Mouse (Mus musculus): Measurements from ENCODE around the gene Itpkb.

DNA sequence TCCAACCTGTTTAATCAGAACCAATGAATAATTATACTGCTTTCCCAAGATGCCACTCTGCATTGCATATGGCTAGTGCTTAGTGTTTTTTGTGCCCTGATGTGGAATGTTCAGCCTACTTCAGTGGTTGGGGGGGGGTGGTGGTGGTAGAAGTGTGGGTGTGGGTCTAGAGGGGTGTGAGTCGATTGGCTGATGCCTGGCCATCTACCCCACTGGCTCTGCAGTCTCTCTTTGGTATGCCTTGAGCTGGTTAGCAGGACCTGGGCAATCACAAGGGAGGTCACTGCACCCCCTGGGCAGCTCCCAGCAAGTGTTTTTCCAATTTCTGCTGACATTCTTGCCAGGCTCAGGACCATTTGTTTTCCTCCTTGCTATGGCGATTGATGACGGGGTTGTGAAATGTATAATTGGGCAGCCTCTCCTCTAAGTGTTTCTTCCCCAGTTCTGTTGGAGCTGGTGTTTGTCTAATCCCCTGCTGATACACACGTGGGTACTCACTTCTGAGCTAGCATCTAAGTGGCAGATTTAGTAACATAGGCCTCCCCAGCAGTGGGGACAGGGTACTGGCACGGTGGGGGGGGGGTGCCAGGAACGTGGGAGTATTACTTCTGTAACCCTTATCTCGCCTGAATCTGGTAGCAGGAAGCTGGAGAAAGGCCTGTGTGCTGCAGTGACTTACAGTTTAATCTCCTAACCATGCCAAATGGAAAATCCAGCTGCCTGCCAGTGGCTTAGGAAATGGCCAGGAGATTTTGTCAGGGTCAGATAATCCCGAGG, 13.3 kb downstream of the Itpkb start:
- TF ChIP-seq POLR2A (IDR thresholded peaks at IDR 0.05; ENCODE audit: low read depth, low read length) (no peak), CTCF (conservative IDR thresholded peaks at IDR 0.05; ENCODE audit: insufficient read depth, insufficient read length, low read depth, low read length) (no peak)
